Mouse (Mus musculus): ENCODE results near the gene Nr3c2. TPM values are rescaled to one million over a fixed set of nuclear protein-coding genes. Genes with fewer than 3 reads are reported as not detected.

Gene Nr3c2
- total RNA-seq, 2 experiments from 2014 or later: 9.3 to 10.0 TPM

- DNase-seq (ENCODE audit: low spot score in 2 of 2): no peak
Measured at GRCm38 (mm10) chr8:77232411-77232810, 333.2 kb downstream of the Nr3c2 start.

- DNase-seq (ENCODE audit: low spot score in 2 of 2): no peak
Measured at GRCm38 (mm10) chr8:77236701-77237100, 337.5 kb downstream of the Nr3c2 start.

- no peak for DNase-seq (ENCODE audit: low spot score in 2 of 2)
Measured at GRCm38 (mm10) chr8:77239462-77239861, 340.2 kb downstream of the Nr3c2 start.

- no peak for DNase-seq (ENCODE audit: low spot score in 2 of 2)
Measured at GRCm38 (mm10) chr8:77241381-77241780, 342.1 kb downstream of the Nr3c2 start.

GRCm38 (mm10) chr8:77250094-77250493 lies 350.9 kb downstream of the Nr3c2 start:
- no peak for DNase-seq (ENCODE audit: low spot score in 2 of 2)

GRCm38 (mm10) chr8:77251134-77251533 lies 351.9 kb downstream of the Nr3c2 start:
- DNase-seq (ENCODE audit: low spot score in 2 of 2): no peak

- no peak for DNase-seq (ENCODE audit: low spot score in 2 of 2)
Measured at GRCm38 (mm10) chr8:77254466-77254865, 355.2 kb downstream of the Nr3c2 start.

GRCm38 (mm10) chr8:77256450-77257084 lies 357.3 kb downstream of the Nr3c2 start:
- DNase-seq (ENCODE audit: low spot score in 2 of 2): no peak

GRCm38 (mm10) chr8:77257085-77257451 lies 357.8 kb downstream of the Nr3c2 start:
- no peak for DNase-seq (ENCODE audit: low spot score in 2 of 2)

GRCm38 (mm10) chr8:77261215-77261614 lies 362.0 kb downstream of the Nr3c2 start:
- no peak for DNase-seq (ENCODE audit: low spot score in 2 of 2)

- DNase-seq (ENCODE audit: low spot score in 2 of 2): no peak
Measured at GRCm38 (mm10) chr8:77262216-77263009, 363.2 kb downstream of the Nr3c2 start.

GRCm38 (mm10) chr8:77267941-77268405 lies 368.7 kb downstream of the Nr3c2 start:
- DNase-seq (ENCODE audit: low spot score in 2 of 2): no peak

- no peak for DNase-seq (ENCODE audit: low spot score in 2 of 2)
Measured at GRCm38 (mm10) chr8:77272136-77272535, 372.9 kb downstream of the Nr3c2 start.

GRCm38 (mm10) chr8:77275571-77275970 lies 376.3 kb downstream of the Nr3c2 start:
- DNase-seq (ENCODE audit: low spot score in 2 of 2): no peak

GRCm38 (mm10) chr8:77276827-77277226 lies 377.6 kb downstream of the Nr3c2 start:
- peak in 1 of 2 experiments; percentile 41 for DNase-seq (ENCODE audit: low spot score in 2 of 2)

GRCm38 (mm10) chr8:77278246-77278645 lies 379.0 kb downstream of the Nr3c2 start:
- no peak for DNase-seq (ENCODE audit: low spot score in 2 of 2)

GRCm38 (mm10) chr8:77279977-77280376 lies 380.7 kb downstream of the Nr3c2 start:
- DNase-seq (ENCODE audit: low spot score in 2 of 2): no peak

- DNase-seq (ENCODE audit: low spot score in 2 of 2): no peak
Measured at GRCm38 (mm10) chr8:77282605-77283236, 383.5 kb downstream of the Nr3c2 start.

- DNase-seq (ENCODE audit: low spot score in 2 of 2): no peak
Measured at GRCm38 (mm10) chr8:77284473-77284872, 385.2 kb downstream of the Nr3c2 start.

- DNase-seq (ENCODE audit: low spot score in 2 of 2): no peak
Measured at GRCm38 (mm10) chr8:77288065-77288464, 388.8 kb downstream of the Nr3c2 start.

- DNase-seq (ENCODE audit: low spot score in 2 of 2): no peak
Measured at GRCm38 (mm10) chr8:77288492-77288891, 389.2 kb downstream of the Nr3c2 start.

- DNase-seq (ENCODE audit: low spot score in 2 of 2): no peak
Measured at GRCm38 (mm10) chr8:77292120-77292519, 392.9 kb downstream of the Nr3c2 start.

All from adrenal gland, adult 18-20 months (tissue).